Mouse (Mus musculus) C2C12 (cell line): ENCODE measurements around the gene Magoh. TPM values are rescaled to one million over a fixed set of nuclear protein-coding genes. Genes with fewer than 3 reads are reported as not detected.

Experiments used
- H3K27me3 ChIP-seq: one replicate; pipeline ENCODE4 v1.6.1; 2011; ENCODE audit not compliant: control insufficient read depth, insufficient read depth, insufficient read length
- H3K36me3 ChIP-seq: one replicate; pipeline ENCODE4 v1.6.1; 2011; ENCODE audit not compliant: control insufficient read depth, insufficient read depth
- H3K4me3 ChIP-seq: one replicate; pipeline ENCODE4 v1.5.1; 2011; ENCODE audit warnings: mild to moderate bottlenecking, control low read depth; ENCODE audit not compliant: poor library complexity, insufficient read depth, severe bottlenecking
- H3K79me2 ChIP-seq: one replicate; pipeline ENCODE4 v1.6.1; 2011; ENCODE audit not compliant: control insufficient read depth, insufficient read depth
- H3K79me3 ChIP-seq: one replicate; pipeline ENCODE4 v1.6.1; 2011; ENCODE audit warnings: low read depth, control low read depth
- H3ac ChIP-seq: one replicate; pipeline ENCODE3; 2011; ENCODE audit warnings: low read depth; ENCODE audit not compliant: control insufficient read depth, insufficient read length
- CEBPB ChIP-seq: IDR thresholded peaks from one replicate; pipeline ENCODE4 v1.6.1; 2011; ENCODE audit warnings: low read depth, mild to moderate bottlenecking, control low read depth, moderate library complexity
- CTCF ChIP-seq: IDR thresholded peaks from one replicate; pipeline ENCODE4 v1.5.1; 2011; ENCODE audit not compliant: control insufficient read depth, insufficient read depth, insufficient read length
- FOSL1 ChIP-seq: IDR thresholded peaks from one replicate; pipeline ENCODE4 v1.8.0; 2011; ENCODE audit warnings: mild to moderate bottlenecking, low read length; ENCODE audit not compliant: poor library complexity, insufficient read depth, severe bottlenecking
- MAX ChIP-seq: IDR thresholded peaks from one replicate; pipeline ENCODE4 v1.6.1; 2011; ENCODE audit warnings: mild to moderate bottlenecking, control low read depth
- MYOD1 ChIP-seq: IDR thresholded peaks from one replicate; pipeline ENCODE4 v1.6.1; 2011; ENCODE audit warnings: low read depth; ENCODE audit not compliant: control insufficient read depth, insufficient read length
- MYOG ChIP-seq: IDR thresholded peaks from one replicate; pipeline ENCODE4 v1.6.1; 2011; ENCODE audit not compliant: control insufficient read depth, insufficient read length; ENCODE audit errors: extremely low read depth
- USF1 ChIP-seq: IDR thresholded peaks from one replicate; pipeline ENCODE4 v1.6.1; 2011; ENCODE audit warnings: low read depth, mild to moderate bottlenecking, control low read depth, moderate library complexity
- polyA plus RNA-seq: library from polyadenylated mRNA; unstranded; fragments of >200 nt; fragmentation: generic; extraction: Trizol; gene quantifications from one replicate; pipeline ENCODE4 v1.2.1, GENCODE M21; 2012; ENCODE audit warnings: missing spikeins

Magoh gene
- polyA plus RNA-seq, 1 experiment = 166 TPM

DNA sequence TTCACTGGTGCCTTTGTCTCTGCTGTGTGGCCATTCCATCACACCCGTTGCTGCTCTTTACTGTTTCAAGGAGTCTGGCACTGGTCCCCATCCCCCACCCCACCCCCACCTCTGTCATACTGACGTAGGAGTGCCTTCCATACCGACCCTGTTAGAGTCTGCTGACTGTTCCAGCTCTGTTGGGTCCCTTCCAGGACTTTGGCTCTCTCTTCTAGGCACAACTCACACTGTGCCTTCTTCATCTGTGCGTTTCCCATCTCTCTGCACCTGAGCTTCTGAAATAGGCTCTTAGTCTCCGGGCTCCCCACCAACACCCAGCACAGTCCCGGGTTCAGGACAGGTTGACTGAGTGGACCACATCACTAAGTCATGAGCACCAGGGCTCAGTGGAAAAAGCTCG, 32.8 kb upstream of the Magoh start:
- Histone ChIP-seq H3K79me2 (no peaks in the 10 kb centered on the region), H3ac (no peak overlapping the region), H3K27me3 (no peaks in the 10 kb centered on the region), H3K4me3 (no peak overlapping the region), H3K36me3 (peaks cover 19% of the 10 kb centered on the region), H3K79me3 (no peaks in the 10 kb centered on the region)
- no peak for TF ChIP-seq USF1
- TF ChIP-seq CEBPB = no peak
- TF ChIP-seq MYOG = no peak

DNA sequence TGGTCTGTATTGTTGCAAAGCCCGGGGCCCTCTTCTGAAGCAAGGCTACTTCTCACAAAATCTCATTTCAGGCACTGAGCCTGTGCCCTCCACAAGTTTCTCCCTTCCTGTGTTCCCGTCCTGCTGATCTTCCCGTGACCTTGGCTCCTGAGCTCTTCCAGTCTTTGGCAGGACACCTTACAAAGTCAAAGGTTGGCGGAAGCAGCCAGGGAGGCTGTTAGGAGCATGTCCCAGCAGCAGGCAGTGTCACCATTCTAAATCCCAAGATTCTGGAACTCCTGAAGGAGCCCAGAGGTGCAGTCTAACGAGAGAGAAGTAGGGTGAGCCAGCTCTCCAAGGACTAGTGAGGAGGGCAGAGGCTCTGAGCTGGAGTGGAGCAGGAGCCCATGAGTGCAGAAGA, 31.0 kb upstream of the Magoh start:
- no peaks in the 10 kb centered on the region for H3K79me2 ChIP-seq
- H3K4me3 ChIP-seq = no peak overlapping the region
- peaks cover 24% of the 10 kb centered on the region for H3K36me3 ChIP-seq
- TF ChIP-seq MAX (no peak), CTCF (no peak), MYOG (no peak), CEBPB (no peak), MYOD1 (no peak), USF1 (no peak), FOSL1 (no peak)
- H3ac ChIP-seq = no peak overlapping the region
- no peaks in the 10 kb centered on the region for H3K79me3 ChIP-seq
- H3K27me3 ChIP-seq = no peaks in the 10 kb centered on the region

DNA sequence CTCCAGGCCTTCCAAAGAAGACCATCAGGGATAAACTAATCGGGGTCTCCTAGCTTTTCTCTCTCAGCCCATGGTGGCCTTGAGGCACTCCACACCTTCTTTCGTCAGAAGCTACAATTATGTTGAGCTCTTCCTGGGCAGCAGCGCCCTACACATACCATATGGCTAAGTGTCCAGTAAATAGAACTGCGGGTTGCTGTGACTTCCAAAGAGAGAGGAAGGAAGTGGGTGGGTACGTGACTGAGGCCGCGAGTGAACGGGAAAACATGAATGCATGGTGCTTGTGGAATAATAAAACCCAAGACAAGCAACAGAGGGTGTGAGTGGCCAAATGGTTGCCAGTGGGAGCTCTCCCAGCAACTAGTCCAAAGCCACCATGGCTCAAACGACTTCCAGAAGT, 29.9 kb upstream of the Magoh start:
- Histone ChIP-seq H3K79me3 (no peaks in the 10 kb centered on the region), H3K27me3 (no peaks in the 10 kb centered on the region), H3K4me3 (no peak overlapping the region), H3K79me2 (no peaks in the 10 kb centered on the region), H3K36me3 (peaks cover 21% of the 10 kb centered on the region), H3ac (no peak overlapping the region)
- TF ChIP-seq MYOG (no peak), CTCF (no peak), USF1 (no peak), CEBPB (no peak), MYOD1 (no peak), FOSL1 (no peak), MAX (no peak)

DNA sequence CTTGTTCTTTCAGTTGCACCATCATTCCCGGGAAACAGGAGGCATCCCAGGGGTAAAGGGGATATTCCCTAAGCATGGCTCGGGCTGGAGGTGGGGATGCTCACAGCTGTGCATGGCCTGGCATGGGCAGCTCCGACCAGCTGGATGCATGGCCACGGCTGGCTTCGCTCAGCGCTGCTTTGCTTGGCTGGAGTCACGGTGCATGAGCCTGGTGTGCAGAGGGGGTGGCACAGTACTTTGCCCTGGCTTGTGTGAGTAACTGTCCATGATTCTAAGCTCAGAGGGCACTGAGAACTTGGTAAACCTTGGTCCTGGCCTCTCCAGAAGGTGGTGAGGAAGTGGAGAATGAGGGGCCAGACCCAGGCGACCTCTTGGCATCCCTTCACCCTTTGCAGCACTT, 29.5 kb upstream of the Magoh start:
- H3K36me3 ChIP-seq = peaks cover 21% of the 10 kb centered on the region
- no peaks in the 10 kb centered on the region for H3K79me3 ChIP-seq
- no peak for TF ChIP-seq CEBPB
- no peak for TF ChIP-seq MYOG
- TF ChIP-seq FOSL1 = no peak
- TF ChIP-seq CTCF = no peak
- no peak for TF ChIP-seq MYOD1
- TF ChIP-seq MAX = no peak
- no peak for TF ChIP-seq USF1
- H3ac ChIP-seq = no peak overlapping the region
- no peaks in the 10 kb centered on the region for H3K27me3 ChIP-seq
- no peaks in the 10 kb centered on the region for H3K79me2 ChIP-seq
- H3K4me3 ChIP-seq = no peak overlapping the region

DNA sequence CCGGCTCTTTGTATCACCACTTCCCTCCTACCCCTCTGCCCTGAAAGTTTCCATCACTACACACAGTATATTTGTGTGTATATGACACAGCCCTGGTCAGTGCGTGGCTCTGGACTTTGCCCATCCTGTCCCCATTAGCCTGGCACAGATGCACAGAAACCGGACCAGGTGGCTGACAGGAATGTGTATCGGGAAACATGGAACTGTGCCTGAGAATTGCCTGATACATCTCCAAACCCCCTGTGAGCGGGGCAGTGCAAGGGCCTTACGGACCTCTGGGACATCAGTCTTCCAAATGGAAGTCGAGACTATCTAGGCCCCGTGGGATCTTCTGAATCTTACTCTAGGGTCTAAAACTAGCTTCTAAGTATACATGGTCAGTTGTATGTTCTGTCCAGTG, 26.2 kb upstream of the Magoh start:
- Histone ChIP-seq H3K27me3 (no peaks in the 10 kb centered on the region), H3K79me3 (no peaks in the 10 kb centered on the region), H3K79me2 (no peaks in the 10 kb centered on the region), H3ac (no peak overlapping the region), H3K36me3 (peaks cover 40% of the 10 kb centered on the region), H3K4me3 (no peak overlapping the region)
- no peak for TF ChIP-seq FOSL1
- no peak for TF ChIP-seq MYOG

DNA sequence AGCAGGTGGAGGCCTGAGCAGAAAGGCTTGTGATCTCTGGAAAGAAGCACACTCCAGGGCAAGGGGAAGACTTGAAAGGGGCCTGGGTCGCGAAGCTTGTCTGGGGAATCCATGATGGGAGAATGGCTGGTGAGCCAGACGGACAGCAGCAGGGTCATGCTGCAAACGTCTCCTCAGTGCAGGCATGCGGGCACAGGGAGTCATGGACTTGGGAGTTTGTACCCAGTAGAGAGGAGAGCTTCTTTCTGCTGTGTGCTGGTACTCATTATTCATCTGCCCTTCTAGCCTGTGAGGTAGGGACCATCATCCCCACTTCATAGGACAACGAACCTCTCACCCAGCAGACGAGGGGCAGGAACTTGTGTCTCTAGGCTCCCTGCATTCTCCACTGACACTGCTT, 25.7 kb upstream of the Magoh start:
- Histone ChIP-seq H3K4me3 (no peak overlapping the region), H3K79me2 (no peaks in the 10 kb centered on the region), H3K79me3 (no peaks in the 10 kb centered on the region), H3K27me3 (no peaks in the 10 kb centered on the region), H3ac (no peak overlapping the region), H3K36me3 (peaks cover 45% of the 10 kb centered on the region)
- no peak for TF ChIP-seq USF1
- TF ChIP-seq FOSL1 = no peak
- TF ChIP-seq MYOD1 = no peak
- no peak for TF ChIP-seq CTCF
- no peak for TF ChIP-seq MAX
- no peak for TF ChIP-seq MYOG
- no peak for TF ChIP-seq CEBPB
